Mouse (Mus musculus): ENCODE results near the gene Hist1h3e. TPM values are rescaled to one million over a fixed set of nuclear protein-coding genes. Genes with fewer than 3 reads are reported as not detected.

Gene Hist1h3e
- polyA plus RNA-seq, 1 experiment = 2.8 TPM

DNA sequence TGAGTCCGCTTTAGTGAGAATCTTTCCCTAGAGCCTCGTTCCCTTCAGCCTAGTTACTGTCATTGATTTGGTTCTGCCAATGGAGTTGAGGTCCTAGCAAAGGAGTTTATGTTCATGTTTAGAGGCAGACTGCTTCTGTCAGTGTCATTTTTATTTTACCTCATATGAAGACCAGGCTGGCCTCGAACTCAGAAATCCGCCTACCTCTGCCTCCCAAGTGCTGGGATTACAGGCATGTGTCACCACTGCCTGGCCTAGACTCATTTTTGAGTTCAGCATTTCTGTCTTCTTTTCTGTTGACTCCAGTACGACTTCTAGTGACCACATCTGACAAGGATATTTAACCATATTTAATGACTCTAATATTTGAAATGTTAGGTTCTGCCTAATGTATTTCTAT is 46.9 kb downstream of the Hist1h3e start:
- H3K27me3 ChIP-seq (ENCODE audit: control insufficient read depth, insufficient read depth, insufficient read length) = no peaks in the 10 kb centered on the region
- no peaks in the 10 kb centered on the region for H3K79me3 ChIP-seq (ENCODE audit: low read depth)
- H3K4me3 ChIP-seq (ENCODE audit: insufficient read depth, poor library complexity, severe bottlenecking) = no peak overlapping the region
- no peaks in the 10 kb centered on the region for H3K79me2 ChIP-seq (ENCODE audit: control insufficient read depth, insufficient read depth)
- TF ChIP-seq CTCF (IDR thresholded peaks at IDR 0.05; ENCODE audit: control insufficient read depth, insufficient read depth, insufficient read length) (no peak), MAX (IDR thresholded peaks at IDR 0.05) (no peak), USF1 (IDR thresholded peaks at IDR 0.05; ENCODE audit: low read depth) (no peak), MYOG (IDR thresholded peaks at IDR 0.05; ENCODE audit: control insufficient read depth, extremely low read depth, insufficient read length) (no peak), CEBPB (IDR thresholded peaks at IDR 0.05; ENCODE audit: low read depth) (no peak), FOSL1 (IDR thresholded peaks at IDR 0.05; ENCODE audit: insufficient read depth, low read length, poor library complexity, severe bottlenecking) (no peak), MYOD1 (IDR thresholded peaks at IDR 0.05; ENCODE audit: control insufficient read depth, insufficient read length, low read depth) (no peak)
- no peak overlapping the region for H3ac ChIP-seq (ENCODE audit: control insufficient read depth, insufficient read length, low read depth)
- H3K36me3 ChIP-seq (ENCODE audit: control insufficient read depth, insufficient read depth) = no peaks in the 10 kb centered on the region

DNA sequence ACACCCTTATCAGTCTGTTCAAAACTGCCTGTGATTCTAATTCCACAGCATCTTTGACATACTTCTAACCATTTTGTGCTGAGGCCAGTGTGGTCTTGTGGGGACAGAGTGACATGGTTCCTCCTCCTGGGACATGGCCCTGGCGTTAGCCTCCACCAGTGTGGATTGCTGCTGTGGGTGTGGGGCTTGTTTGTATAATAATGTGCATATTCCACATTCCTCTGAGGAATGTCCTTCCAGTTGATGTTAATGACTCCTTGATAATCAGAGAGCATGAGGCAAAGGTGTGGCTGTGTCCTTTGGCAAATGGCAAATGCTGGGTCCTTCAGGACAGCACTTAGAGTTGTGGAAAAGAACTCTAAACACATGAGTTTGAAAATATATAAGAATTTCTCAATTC is 48.7 kb downstream of the Hist1h3e start:
- TF ChIP-seq FOSL1 (IDR thresholded peaks at IDR 0.05; ENCODE audit: insufficient read depth, low read length, poor library complexity, severe bottlenecking) = no peak
- no peak for TF ChIP-seq MYOD1 (IDR thresholded peaks at IDR 0.05; ENCODE audit: control insufficient read depth, insufficient read length, low read depth)
- no peak for TF ChIP-seq USF1 (IDR thresholded peaks at IDR 0.05; ENCODE audit: low read depth)
- TF ChIP-seq MAX (IDR thresholded peaks at IDR 0.05) = no peak
- no peak for TF ChIP-seq CEBPB (IDR thresholded peaks at IDR 0.05; ENCODE audit: low read depth)
- TF ChIP-seq CTCF (IDR thresholded peaks at IDR 0.05; ENCODE audit: control insufficient read depth, insufficient read depth, insufficient read length) = no peak
- no peak for TF ChIP-seq MYOG (IDR thresholded peaks at IDR 0.05; ENCODE audit: control insufficient read depth, extremely low read depth, insufficient read length)
- H3K79me2 ChIP-seq (ENCODE audit: control insufficient read depth, insufficient read depth) = no peaks in the 10 kb centered on the region
- H3K36me3 ChIP-seq (ENCODE audit: control insufficient read depth, insufficient read depth) = no peaks in the 10 kb centered on the region
- H3K27me3 ChIP-seq (ENCODE audit: control insufficient read depth, insufficient read depth, insufficient read length) = no peaks in the 10 kb centered on the region
- no peak overlapping the region for H3K4me3 ChIP-seq (ENCODE audit: insufficient read depth, poor library complexity, severe bottlenecking)
- H3K79me3 ChIP-seq (ENCODE audit: low read depth) = no peaks in the 10 kb centered on the region
- no peak overlapping the region for H3ac ChIP-seq (ENCODE audit: control insufficient read depth, insufficient read length, low read depth)

Small RNA genes lying within 50 kb of the gene (microRNA-seq; reads per million reads assigned to microRNA genes)
- gene Gm44297 (ENCODE audit: borderline microRNAs expressed) (not detected), gene Gm44359 (ENCODE audit: borderline microRNAs expressed) (not detected), gene Gm44394 (ENCODE audit: borderline microRNAs expressed) (not detected), gene n-TStga1 (ENCODE audit: borderline microRNAs expressed) (0.68 reads per million, percentile 14 among the genes with 10 or more reads in this experiment)

Other genes with a start within 250 kb of the Hist1h3e start
- 2.1 TPM for gene Zfp322a, start 193.2 kb downstream of the Hist1h3e start, polyA plus RNA-seq (2012; fragmentation: generic; extraction: Trizol)
- gene Abt1, start 138.5 kb downstream of the Hist1h3e start, polyA plus RNA-seq (2012; fragmentation: generic; extraction: Trizol) = 11.2 TPM
- not detected for gene Btn1a1, start 96.5 kb downstream of the Hist1h3e start, polyA plus RNA-seq (2012; fragmentation: generic; extraction: Trizol)
- 0.07 TPM for gene Btn2a2, start 73.5 kb downstream of the Hist1h3e start, polyA plus RNA-seq (2012; fragmentation: generic; extraction: Trizol)
- gene Hist1h4h, start 31.3 kb downstream of the Hist1h3e start, polyA plus RNA-seq (2012; fragmentation: generic; extraction: Trizol) = 6.9 TPM
- 98.1 TPM for gene Hist1h2af, start 28.5 kb downstream of the Hist1h3e start, polyA plus RNA-seq (2012; fragmentation: generic; extraction: Trizol)
- 5.5 TPM for gene Hist1h3g, start 26.9 kb downstream of the Hist1h3e start, polyA plus RNA-seq (2012; fragmentation: generic; extraction: Trizol)
- 1.2 TPM for gene Hist1h2bh, start 19.0 kb downstream of the Hist1h3e start, polyA plus RNA-seq (2012; fragmentation: generic; extraction: Trizol)
- 1.2 TPM for gene Hist1h3f, start 18.3 kb downstream of the Hist1h3e start, polyA plus RNA-seq (2012; fragmentation: generic; extraction: Trizol)
- gene Hist1h4f, start 10.7 kb downstream of the Hist1h3e start, polyA plus RNA-seq (2012; fragmentation: generic; extraction: Trizol) = 7.4 TPM
- 0.25 TPM for gene Hist1h1d, start 9.1 kb downstream of the Hist1h3e start, polyA plus RNA-seq (2012; fragmentation: generic; extraction: Trizol)
- 12.6 TPM for gene Hist1h2ae, start 8.9 kb upstream of the Hist1h3e start, polyA plus RNA-seq (2012; fragmentation: generic; extraction: Trizol)
- 9.9 TPM for gene Hist1h2bg, start 9.0 kb upstream of the Hist1h3e start, polyA plus RNA-seq (2012; fragmentation: generic; extraction: Trizol)
- 4.5 TPM for gene Hist1h2bf, start 11.8 kb upstream of the Hist1h3e start, polyA plus RNA-seq (2012; fragmentation: generic; extraction: Trizol)
- gene Hist1h2ad, start 12.0 kb upstream of the Hist1h3e start, polyA plus RNA-seq (2012; fragmentation: generic; extraction: Trizol) = 0.73 TPM
- gene Hist1h3d, start 13.4 kb upstream of the Hist1h3e start, polyA plus RNA-seq (2012; fragmentation: generic; extraction: Trizol) = 1.9 TPM
- gene Hist1h4d, start 19.2 kb upstream of the Hist1h3e start, polyA plus RNA-seq (2012; fragmentation: generic; extraction: Trizol) = 2.8 TPM
- 0.98 TPM for gene Hist1h2be, start 58.8 kb upstream of the Hist1h3e start, polyA plus RNA-seq (2012; fragmentation: generic; extraction: Trizol)
- gene Hist1h1e, start 60.2 kb upstream of the Hist1h3e start, polyA plus RNA-seq (2012; fragmentation: generic; extraction: Trizol) = 1.2 TPM
- 0.54 TPM for gene Hist1h2ac, start 121.6 kb upstream of the Hist1h3e start, polyA plus RNA-seq (2012; fragmentation: generic; extraction: Trizol)
- gene Hist1h2bc, start 121.8 kb upstream of the Hist1h3e start, polyA plus RNA-seq (2012; fragmentation: generic; extraction: Trizol) = 16.8 TPM
- not detected for gene Hist1h1t, start 133.4 kb upstream of the Hist1h3e start, polyA plus RNA-seq (2012; fragmentation: generic; extraction: Trizol)
- 0.62 TPM for gene Hist1h4c, start 136.1 kb upstream of the Hist1h3e start, polyA plus RNA-seq (2012; fragmentation: generic; extraction: Trizol)
- 0.91 TPM for gene Hfe, start 148.5 kb upstream of the Hist1h3e start, polyA plus RNA-seq (2012; fragmentation: generic; extraction: Trizol)
- gene Hist1h1c, start 176.4 kb upstream of the Hist1h3e start, polyA plus RNA-seq (2012; fragmentation: generic; extraction: Trizol) = 45.9 TPM
- 6.1 TPM for gene Hist1h3c, start 183.2 kb upstream of the Hist1h3e start, polyA plus RNA-seq (2012; fragmentation: generic; extraction: Trizol)
- 2.8 TPM for gene Hist1h2bb, start 184.4 kb upstream of the Hist1h3e start, polyA plus RNA-seq (2012; fragmentation: generic; extraction: Trizol)
- 9.3 TPM for gene Hist1h2ab, start 188.8 kb upstream of the Hist1h3e start, polyA plus RNA-seq (2012; fragmentation: generic; extraction: Trizol)
- gene Hist1h3b, start 189.9 kb upstream of the Hist1h3e start, polyA plus RNA-seq (2012; fragmentation: generic; extraction: Trizol) = 2.0 TPM
- gene Hist1h4b, start 194.6 kb upstream of the Hist1h3e start, polyA plus RNA-seq (2012; fragmentation: generic; extraction: Trizol) = 16.8 TPM
- gene Hist1h4a, start 198.9 kb upstream of the Hist1h3e start, polyA plus RNA-seq (2012; fragmentation: generic; extraction: Trizol) = 6.8 TPM
- 2.4 TPM for gene Hist1h3a, start 200.0 kb upstream of the Hist1h3e start, polyA plus RNA-seq (2012; fragmentation: generic; extraction: Trizol)
- gene Hist1h1a, start 201.3 kb upstream of the Hist1h3e start, polyA plus RNA-seq (2012; fragmentation: generic; extraction: Trizol) = 1.5 TPM
- gene Trim38, start 207.5 kb upstream of the Hist1h3e start, polyA plus RNA-seq (2012; fragmentation: generic; extraction: Trizol) = 0.02 TPM
- gene Slc17a2, start 244.6 kb upstream of the Hist1h3e start, polyA plus RNA-seq (2012; fragmentation: generic; extraction: Trizol) = not detected

All from C2C12 (cell line).